Mouse (Mus musculus) adrenal gland, adult (tissue): ENCODE results near the gene Afg3l1.
"Not testable (repeated sequence)": the region's sequence is repeated elsewhere in the genome, so short reads cannot be mapped to it uniquely, and the experiment has no call there.

ENCODE experiments used
- DNase-seq, 2 experiments: peaks; one replicate each; pipeline ENCODE4 v3.0.0; 2022 to 2023; ENCODE audit warnings: low spot score in 1 of 2; ENCODE audit not compliant: inconsistent age in 2 of 2

Gene Afg3l1

DNA sequence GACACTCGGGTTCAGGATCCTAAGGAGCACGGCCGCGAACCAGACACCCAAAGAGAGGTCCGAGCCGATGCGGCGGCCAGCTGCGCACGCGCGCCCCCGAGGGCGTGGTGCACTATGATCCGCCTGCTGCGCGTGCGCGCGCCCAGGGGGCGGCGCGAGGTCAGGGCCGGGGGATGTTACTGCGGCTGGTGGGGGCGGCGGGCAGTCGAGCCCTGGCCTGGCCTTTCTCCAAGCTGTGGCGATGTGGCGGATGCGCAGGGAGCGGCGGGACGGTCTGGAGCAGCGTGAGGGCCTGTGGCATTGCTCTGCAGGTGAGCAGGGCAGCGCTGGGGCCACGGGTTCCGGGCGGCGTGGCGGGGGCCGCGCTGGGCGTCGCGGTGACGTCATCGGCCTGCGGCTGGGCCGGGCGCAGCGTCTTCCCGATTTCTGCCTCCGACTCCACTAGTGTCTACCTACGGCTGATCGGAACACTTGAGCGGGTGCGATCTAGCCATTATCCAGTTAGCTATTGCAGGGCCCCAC, at the start of gene Afg3l1:
Afg3l1 (plus strand) TSS at position 167 of the 522 bp plus-strand sequence.
- DNase-seq = peak; percentile 96 to 99

DNA sequence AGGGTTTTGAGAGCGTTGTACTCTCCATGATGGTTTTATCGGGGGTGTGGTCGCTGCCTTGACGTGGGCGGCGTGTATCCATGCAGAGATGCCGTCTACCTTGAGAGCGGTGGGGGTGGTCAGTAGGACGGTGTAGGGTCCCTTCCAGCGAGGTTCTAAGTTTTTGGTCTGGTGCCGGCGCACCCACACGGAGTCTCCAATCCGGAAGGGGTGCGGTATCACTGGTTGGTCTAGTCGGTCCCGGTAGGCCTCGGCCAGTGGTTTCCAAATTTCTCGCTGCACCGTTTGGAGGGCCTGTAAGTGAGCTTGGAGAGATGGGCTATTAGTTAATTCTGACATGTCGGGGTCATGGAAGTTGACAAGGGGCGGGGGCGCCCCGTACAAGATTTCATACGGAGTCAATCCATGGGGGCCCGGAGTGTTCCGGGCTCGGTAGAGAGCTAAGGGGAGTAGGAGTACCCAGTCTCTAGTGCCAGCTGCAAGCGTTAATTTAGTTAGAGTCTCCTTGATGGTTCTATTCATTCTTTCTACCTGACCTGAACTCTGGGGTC, 49.3 kb upstream of the Afg3l1 start:
- DNase-seq = no peak

- DNase-seq = no peak
Measured at GRCm38 (mm10) chr8:123428939-123429721, 48.6 kb upstream of the Afg3l1 start.

GRCm38 (mm10) chr8:123429722-123430013, 48.0 kb upstream of the Afg3l1 start:
- not testable (repeated sequence) for DNase-seq

DNA sequence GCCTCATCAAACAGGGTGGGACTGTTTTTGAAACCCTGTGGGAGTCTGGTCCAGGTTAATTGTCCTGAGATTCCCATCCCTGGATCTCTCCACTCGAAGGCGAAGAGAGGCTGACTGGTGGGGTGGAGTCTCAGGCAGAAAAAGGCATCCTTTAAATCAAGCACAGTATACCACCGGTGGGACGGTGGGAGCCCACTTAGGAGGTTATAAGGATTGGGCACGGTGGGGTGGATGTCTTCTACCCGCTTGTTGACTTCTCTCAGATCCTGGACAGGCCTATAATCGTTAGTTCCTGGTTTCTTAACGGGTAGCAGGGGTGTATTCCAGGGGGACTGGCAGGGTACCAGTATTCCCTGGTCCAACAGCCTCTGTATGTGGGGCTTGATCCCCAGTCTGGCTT, 46.8 kb upstream of the Afg3l1 start:
- DNase-seq = not testable (repeated sequence)

DNA sequence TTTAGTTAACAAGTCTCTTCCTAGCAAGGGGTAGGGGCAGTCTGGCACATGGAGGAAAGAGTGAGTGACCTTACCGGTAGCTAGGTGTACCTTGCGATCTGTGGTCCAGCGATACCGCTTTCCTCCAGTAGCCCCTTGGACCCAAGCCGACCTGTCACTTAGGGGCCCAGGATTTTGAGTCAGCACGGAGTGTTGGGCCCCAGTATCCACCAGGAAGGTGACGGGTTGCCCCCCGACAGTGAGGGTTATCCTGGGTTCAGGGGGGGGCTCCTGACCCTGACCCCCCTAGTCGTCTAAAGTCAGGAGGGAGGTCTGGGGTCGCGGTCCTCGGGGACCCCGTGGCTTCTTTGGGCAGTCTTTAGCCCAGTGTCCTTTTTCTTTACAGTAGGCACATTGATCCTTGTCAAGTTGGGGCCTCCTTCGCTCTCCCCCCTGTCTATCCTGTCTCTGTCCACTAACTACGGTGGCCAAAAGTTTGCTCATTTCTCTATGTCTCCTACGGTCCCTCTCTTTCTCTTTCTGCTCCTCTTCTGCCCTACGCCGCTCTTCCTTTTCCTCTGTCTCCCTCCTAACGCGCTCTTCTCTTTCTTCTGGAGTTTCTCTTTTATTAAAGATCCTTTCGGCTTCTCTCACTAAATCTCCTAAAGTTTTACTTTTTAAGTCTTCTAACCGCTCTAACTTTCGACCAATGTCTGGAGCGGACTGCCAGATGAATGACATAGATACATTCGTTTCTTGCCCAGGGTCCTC, 45.9 kb upstream of the Afg3l1 start:
- DNase-seq = no peak

DNA sequence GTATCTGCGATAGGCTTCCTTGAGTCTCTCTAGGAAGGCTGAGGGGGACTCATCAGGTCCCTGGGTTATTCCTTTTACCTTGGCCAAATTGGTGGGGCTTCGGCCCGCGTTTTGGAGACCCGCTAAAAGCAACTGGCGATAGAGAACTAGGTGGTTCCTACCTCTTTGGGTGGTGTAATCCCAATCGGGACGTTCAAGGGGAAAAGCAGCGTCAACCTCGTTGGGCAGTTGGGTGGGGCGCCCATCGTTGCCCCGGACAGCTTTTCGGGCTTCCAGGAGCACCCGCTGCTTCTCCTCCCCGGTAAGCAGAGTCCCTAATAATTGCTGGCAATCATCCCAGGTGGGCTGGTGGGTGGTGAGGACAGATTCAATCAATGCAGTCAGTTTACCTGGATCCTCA, 45.3 kb upstream of the Afg3l1 start:
- no peak for DNase-seq

DNA sequence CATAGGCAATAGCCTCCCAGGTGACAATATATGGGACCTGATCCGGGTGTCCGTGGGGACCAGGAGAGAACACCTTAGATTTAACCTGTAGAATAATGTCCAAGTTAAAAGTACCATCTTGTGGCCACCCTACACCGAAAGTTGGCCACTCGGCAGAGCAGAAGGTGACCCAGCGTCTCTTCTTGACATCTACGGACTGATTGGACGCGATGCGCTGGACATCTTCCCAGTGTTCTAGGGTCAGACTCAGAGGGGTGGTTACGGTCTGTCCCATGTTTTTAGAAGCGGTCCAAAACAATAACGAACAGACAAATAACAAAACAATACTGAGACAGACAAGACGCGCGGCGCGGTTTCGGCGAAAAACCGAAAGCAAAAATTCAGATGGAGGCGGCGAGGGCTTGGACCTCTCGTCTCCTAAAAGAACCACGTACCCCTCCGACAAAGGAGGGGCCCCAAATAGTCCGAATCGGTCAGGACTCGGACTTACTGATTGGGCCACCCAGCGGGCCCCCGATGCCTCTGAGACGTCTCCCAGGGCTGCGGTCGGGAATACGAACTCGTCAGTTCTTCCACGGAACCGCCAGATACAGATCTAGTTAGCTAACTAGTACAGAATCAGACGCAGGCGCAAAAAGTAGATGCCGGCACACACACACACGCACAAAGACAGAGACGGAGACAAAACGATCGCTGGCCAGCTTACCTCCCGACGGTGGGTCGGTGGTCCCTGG, 44.3 kb upstream of the Afg3l1 start:
- not testable (repeated sequence) for DNase-seq

DNA sequence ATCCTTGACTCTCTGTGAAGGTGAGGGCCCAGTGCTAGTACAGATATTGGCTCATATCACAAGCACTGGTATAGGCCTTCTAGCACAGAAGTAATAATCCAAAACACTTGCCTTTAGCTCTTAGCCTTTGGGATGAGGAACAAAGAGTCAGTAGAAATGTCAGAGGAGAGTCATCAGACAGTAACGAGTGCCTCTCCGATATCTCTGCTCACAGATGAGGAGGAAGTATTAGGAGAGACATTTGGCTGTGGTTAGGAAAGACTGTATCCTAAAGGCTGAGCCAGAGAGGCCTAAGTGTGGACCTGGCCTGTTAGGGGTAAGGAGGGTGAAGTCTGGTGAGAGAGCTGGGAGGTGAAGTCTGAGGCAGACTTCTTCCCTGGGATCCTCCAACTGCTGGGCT, 35.9 kb upstream of the Afg3l1 start:
- DNase-seq = no peak

GRCm38 (mm10) chr8:123442351-123442750, 35.4 kb upstream of the Afg3l1 start:
- DNase-seq = no peak

GRCm38 (mm10) chr8:123442871-123443575, 34.7 kb upstream of the Afg3l1 start:
- DNase-seq = peak; percentile 92 to 99

DNA sequence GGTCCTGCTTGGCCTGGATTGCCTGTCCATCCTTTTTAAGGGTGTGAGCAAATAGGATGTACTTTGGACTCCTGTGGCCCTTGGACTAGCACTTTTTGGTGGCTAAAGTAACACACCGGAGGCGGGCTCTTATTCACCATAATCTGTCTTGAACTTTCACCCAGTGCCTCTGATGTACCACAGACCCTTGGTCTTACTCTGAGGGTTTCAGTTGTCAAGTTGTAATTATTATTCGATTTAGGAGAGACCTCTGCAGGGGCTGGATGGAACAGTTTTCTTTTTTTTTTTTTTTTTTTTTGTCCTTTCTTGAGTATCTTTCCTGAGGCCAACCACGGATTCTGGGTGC, 34.2 kb upstream of the Afg3l1 start:
- no peak for DNase-seq

- no peak for DNase-seq
Measured at GRCm38 (mm10) chr8:123444131-123444530, 33.6 kb upstream of the Afg3l1 start.

DNA sequence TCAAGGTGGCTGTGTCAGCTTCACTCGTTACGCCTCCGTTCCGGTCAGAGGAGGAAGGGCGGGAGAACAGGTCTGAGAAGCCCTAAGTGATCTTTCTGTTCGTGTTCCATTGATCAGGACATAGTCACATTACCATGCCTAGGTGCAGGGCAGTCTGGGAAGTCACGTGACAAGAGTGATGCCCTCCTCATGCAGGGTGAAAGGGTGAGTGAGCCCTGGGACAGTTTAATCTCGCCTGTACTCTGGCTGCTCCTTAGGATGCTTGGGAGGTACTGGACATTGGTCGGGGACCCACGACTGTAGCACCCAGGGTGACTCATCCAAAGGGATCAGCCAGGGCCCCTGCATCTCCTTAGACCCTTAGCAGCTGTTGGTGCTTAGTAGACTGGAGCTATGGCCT, 31.7 kb upstream of the Afg3l1 start:
- no peak for DNase-seq

DNA sequence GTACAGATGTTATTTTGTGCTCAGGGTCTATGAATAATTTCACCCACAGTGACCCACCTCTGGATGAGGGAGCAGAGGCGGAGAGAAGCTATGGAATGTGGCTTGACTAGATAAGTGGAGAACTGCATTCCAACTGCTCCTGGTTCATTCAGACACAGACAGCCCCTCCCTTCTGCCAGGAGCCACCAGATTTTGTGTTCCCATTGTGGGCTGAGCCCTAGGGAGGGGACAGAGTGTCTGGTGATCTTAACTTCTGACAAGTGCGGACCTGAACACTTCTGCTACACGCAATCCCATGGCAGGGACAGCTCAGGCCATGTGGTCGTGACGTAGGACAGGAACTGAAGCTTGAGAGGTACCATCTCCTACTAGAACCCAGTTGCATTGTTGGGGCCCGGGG, 30.9 kb upstream of the Afg3l1 start:
- DNase-seq = no peak

DNA sequence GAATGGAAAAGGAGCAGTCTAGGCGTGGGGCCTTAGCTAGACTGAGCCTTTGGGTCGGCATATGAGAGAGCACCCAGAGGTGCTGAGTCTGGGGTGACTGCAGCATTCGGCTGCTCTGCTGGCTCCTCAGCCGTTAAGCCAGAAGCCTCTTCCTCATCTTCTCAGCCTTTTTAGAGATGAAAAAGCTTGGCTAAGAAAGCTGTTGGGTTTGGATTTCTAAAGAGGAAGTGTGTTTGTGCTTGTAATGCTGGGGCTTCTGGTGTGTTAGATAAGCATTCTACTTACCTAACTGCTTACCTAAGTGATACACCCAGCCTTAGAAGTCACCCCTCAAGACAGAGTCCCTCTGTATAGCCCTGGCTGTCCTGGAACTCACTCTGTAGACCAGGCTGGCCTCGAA, 26.9 kb upstream of the Afg3l1 start:
- no peak for DNase-seq

DNA sequence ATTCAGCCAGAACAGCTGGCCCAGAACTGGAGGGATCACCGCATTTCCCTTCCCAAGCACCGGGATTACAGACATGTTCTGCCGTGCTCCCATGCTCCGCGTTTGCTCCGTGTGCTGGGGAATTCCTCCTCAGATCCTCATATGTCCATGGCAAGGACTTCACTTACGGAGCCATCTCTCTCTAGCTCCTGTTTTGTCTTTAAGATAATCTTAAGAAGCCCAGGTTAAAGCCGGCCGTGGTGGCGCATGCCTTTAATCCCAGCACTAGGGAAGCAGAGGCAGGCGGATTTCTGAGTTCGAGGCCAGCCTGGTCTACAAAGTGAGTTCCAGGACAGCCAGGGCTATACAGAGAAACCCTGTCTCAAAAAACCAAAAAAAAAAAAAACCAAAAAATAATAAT, 26.0 kb upstream of the Afg3l1 start:
- not testable (repeated sequence) for DNase-seq

DNA sequence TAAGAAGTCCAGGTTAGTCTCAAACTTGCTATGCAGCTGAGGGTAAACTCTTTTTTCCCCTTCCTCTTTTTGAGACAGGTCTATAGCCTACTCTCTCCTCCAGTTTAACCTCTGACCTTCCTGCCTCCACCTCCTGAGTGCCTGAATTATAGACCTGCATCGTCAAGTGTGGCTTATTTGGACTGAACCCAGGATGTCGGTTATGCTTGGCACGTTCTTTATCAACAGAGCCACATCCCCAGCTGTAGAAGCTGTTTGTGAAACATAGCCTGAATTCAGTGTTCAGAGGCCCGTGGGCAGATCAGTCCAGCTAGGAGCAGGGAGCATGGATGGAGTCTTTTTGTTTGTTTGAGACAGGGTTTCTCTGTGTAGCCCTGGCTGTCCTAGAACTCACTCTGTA, 25.6 kb upstream of the Afg3l1 start:
- DNase-seq = no peak

GRCm38 (mm10) chr8:123453291-123453690, 24.4 kb upstream of the Afg3l1 start:
- DNase-seq = no peak

GRCm38 (mm10) chr8:123453951-123454350, 23.8 kb upstream of the Afg3l1 start:
- DNase-seq = no peak

DNA sequence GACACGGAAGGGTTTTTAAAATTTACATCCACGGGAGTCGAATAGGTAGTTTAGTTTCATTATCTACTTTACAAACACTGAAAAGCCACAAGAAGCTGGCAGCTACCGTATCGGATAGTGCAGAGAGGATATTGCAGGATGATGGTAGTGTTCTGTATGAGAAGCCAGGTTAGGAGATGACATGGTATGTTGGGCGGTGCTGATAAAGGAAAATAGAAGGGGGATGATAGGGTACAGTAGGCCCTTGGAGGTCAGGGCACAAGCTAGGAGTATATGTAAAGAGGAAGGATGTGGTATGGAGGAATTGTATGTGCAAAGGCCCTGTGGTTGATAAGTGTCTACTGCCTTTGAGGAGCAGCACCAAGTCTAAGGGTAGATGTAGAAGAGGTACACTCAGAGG, 23.1 kb upstream of the Afg3l1 start:
- no peak for DNase-seq
